Mouse (Mus musculus) CH12F3 (cell line): ENCODE data around the gene Rbms3.

Source experiments
- in situ Hi-C: fragments of 300-500 bp; cut with MboI; formaldehyde crosslinking; loops from 2 replicates; pipeline ENCODE4 v1.14.3; 2020; ENCODE audit warnings: low sequenced_read_pairs

The Rbms3 gene

DNA sequence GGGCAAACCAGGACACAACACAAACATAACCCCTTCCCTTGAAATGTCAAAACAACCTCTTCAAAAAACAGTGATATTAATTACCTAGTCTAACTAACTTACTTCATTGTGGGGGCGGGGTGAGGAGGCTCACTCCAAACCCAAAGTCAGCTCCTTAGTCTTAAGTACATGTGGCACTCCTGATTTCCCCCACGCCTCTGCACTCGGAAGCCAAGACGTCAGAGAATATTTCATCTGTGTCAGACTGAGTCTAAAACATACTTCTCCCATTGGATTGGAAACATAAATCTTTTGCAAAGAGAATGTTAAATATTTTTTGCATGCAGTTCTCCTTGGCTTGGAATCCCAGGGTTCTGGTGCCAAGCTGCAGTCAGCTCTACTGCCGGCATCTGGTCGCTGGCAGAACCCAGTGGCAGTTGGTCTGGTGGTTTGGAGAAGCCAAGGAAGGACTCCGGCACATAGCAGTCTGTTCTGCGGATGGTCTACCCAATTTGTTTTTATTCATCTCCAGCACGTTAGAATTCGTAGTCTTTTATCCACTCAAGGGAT is 512.5 kb downstream of the Rbms3 start:
- in situ Hi-C loops: no loop called here

- in situ Hi-C loops: no loop called here
Observed at GRCm38 (mm10) chr9:117115609-117116008, 514.1 kb downstream of the Rbms3 start.

DNA sequence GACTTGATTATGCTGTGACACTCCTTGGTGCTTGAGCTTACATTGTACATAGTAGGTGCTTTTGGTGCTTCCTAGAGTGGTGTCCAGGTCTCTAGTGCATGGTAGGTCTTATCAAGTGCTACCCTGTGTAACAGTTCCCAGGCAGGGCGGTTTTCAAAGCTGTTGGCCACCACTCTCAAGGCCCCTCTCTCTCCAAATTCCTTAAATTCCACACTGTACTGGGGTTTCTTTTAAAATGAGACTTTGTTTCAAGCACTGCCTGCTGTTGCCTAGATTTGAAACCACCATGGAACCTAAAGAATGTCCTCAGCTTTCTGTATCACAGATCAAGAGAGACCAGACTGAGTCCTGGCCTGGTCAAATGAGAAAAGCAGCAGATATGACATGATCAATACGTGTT is 516.1 kb downstream of the Rbms3 start:
- in situ Hi-C loops: no loop called here

GRCm38 (mm10) chr9:117107926-117108325 is 521.8 kb downstream of the Rbms3 start:
- in situ Hi-C loops: no loop called here

- in situ Hi-C loops: no loop called here
Observed at GRCm38 (mm10) chr9:117102198-117102930, 527.3 kb downstream of the Rbms3 start.

- in situ Hi-C loops: no loop called here
Observed at GRCm38 (mm10) chr9:117100181-117100580, 529.5 kb downstream of the Rbms3 start.

GRCm38 (mm10) chr9:117093551-117093950 is 536.2 kb downstream of the Rbms3 start:
- in situ Hi-C loops: no loop called here

GRCm38 (mm10) chr9:117092177-117092555 is 537.5 kb downstream of the Rbms3 start:
- in situ Hi-C loops: no loop called here

- in situ Hi-C loops: no loop called here
Observed at GRCm38 (mm10) chr9:117091253-117092176, 538.2 kb downstream of the Rbms3 start.

- in situ Hi-C loops: no loop called here
Observed at GRCm38 (mm10) chr9:117089409-117090147, 540.1 kb downstream of the Rbms3 start.

GRCm38 (mm10) chr9:117088309-117088708 is 541.4 kb downstream of the Rbms3 start:
- in situ Hi-C loops: no loop called here

GRCm38 (mm10) chr9:117085706-117086105 is 544.0 kb downstream of the Rbms3 start:
- in situ Hi-C loops: no loop called here

GRCm38 (mm10) chr9:117084471-117084870 is 545.2 kb downstream of the Rbms3 start:
- in situ Hi-C loops: no loop called here

GRCm38 (mm10) chr9:117079471-117079870 is 550.2 kb downstream of the Rbms3 start:
- in situ Hi-C loops: no loop called here

DNA sequence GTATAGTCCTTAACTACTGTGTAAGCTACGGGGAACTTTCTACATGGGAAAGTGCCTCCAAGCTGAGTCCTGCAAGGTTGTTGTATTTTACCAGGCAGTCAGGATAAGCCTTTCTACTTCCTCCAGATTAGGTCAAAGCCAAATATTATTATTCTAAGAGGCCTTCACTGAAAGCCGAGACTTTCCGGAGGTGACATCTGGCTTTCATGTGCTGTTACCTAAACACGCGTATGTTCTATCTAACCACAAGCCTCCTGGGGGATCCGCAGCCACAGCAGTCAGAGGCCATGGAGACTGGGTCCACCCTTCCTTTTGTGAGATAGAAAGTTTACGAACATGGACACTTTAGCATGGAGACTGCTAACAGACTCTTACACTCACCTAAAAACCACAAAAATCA is 552.2 kb downstream of the Rbms3 start:
- in situ Hi-C loops: no loop called here

DNA sequence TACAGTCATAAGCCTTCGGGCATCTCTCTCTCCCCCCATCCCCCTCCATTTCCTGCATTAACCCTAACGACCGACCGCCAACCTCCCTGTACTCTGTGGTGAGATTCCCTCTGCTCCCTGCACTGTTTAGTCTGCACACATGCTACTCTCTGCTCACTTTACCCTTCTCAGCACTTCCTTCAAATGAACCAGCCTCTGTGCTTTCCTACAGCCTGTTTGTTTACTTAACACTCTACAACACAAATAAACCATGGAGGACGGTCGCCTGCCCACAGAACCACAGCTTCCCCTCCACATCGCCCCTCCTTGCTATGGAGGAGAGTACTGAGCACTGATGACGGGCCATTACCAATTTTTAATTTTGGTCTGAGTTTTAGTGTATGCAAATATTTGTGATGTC is 552.9 kb downstream of the Rbms3 start:
- in situ Hi-C loops: no loop called here

DNA sequence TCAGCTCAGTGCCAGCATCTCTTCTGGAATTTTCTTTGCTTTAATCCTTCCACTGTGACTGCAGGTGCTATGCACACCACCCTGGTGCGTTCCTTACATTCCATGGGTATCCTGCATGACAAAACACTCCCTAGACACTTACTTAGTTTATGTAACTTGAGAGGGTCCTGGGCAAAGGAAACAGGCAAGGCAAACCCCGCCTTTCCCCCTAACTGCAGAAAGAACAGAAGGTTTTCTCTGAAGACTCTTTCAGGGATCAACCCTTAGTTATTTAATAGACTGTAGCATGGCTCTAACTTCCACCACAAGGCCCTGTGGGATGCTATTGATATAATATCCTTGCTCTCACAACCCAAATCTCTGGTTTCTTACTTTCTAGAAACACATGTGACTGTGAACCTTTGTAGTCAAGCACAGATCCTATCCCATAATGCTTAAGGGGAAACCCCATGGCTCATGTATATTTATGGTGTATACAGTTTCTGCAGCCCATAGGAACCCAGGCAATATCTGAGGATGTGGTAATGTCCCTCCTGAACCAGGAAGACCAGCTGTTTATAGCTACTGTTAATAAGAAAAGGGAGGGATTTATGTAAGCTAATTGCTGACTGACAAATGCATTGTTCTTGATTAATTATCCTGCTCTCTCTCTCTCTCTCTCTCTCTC is 557.1 kb downstream of the Rbms3 start:
- in situ Hi-C loops: no loop called here

DNA sequence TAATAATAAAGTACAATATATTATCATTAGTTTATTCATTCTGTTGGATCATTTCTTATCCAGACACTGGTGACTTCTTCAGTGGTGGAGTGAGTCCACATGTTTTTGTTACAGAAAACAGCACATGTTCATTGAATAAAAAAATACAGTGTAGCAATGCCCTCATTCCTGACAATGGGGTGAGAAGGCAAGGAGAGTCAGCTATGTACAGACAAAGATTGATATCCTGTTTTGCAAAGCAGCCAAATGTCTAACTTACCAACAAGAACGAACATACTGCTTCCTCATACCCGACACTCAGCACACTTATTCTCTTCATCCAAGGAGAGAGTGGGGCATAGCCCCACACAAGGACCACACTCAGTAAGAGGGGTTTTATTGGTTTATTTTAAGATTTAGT is 559.1 kb downstream of the Rbms3 start:
- in situ Hi-C loops: no loop called here

- in situ Hi-C loops: no loop called here
Observed at GRCm38 (mm10) chr9:117069232-117069631, 560.5 kb downstream of the Rbms3 start.

- in situ Hi-C loops: no loop called here
Observed at GRCm38 (mm10) chr9:117067703-117068419, 561.9 kb downstream of the Rbms3 start.
